Mouse (Mus musculus) forebrain, embryonic 10.5 days (tissue): ENCODE data around the gene Slc4a11. TPM values are rescaled to one million over a fixed set of nuclear protein-coding genes. Genes with fewer than 3 reads are reported as not detected.

ENCODE experiments used
- DNase-seq: peaks from one replicate; pipeline ENCODE4 v3.0.0-alpha.2; 2017; ENCODE audit warnings: low spot score; ENCODE audit errors: extremely low spot score
- H3K27ac ChIP-seq: fragments of 300-500 bp; sonication (generic); 2 replicates; pipeline ENCODE4 v1.5.1; 2016; ENCODE audit warnings: mild to moderate bottlenecking
- H3K27me3 ChIP-seq: fragments of 300-500 bp; sonication (generic); 2 replicates; pipeline ENCODE4 v1.6.1; 2016; ENCODE audit warnings: mild to moderate bottlenecking; ENCODE audit not compliant: poor library complexity, severe bottlenecking
- H3K36me3 ChIP-seq: fragments of 300-500 bp; sonication (generic); replicated peaks from 2 replicates; pipeline ENCODE4 v1.6.1; 2016; ENCODE audit warnings: mild to moderate bottlenecking, moderate library complexity
- H3K4me1 ChIP-seq: fragments of 300-500 bp; sonication (generic); 2 replicates; pipeline ENCODE4 v1.6.1; 2016
- H3K4me3 ChIP-seq: fragments of 300-500 bp; sonication (generic); 2 replicates; pipeline ENCODE4 v1.5.1; 2016; ENCODE audit warnings: mild to moderate bottlenecking, moderate library complexity
- H3K9me3 ChIP-seq: fragments of 300-500 bp; sonication (generic); 2 replicates; pipeline ENCODE4 v1.6.1; 2016; ENCODE audit warnings: mild to moderate bottlenecking, moderate library complexity
- WGBS: fragments of 180-500 bp; shearing (Covaris S2); methylation state at CpG from one replicate; pipeline ENCODE4 v1.1.7; 2016; 5-methylcytosine and 5-hydroxymethylcytosine counted together
- polyA plus RNA-seq: library from polyadenylated mRNA; unstranded; fragments of >200 nt; fragmentation: Nextera tagmentation; extraction: Ambion mirVana; gene quantifications from 2 replicates; pipeline ENCODE4 v1.2.1, GENCODE M21; 2016

Gene Slc4a11
- polyA plus RNA-seq, result 0.64 and 0.71 TPM in 2 replicates

- Histone ChIP-seq H3K9me3 (no peaks in the 10 kb centered on the region), H3K27me3 (peaks cover 72% of the 10 kb centered on the region), H3K36me3 (no peaks in the 10 kb centered on the region), H3K4me1 (peaks cover 23% of the 10 kb centered on the region), H3K27ac (peak within 1 kb of the TSS; percentile 60), H3K4me3 (peak within 1 kb of the TSS; percentile 77)
- DNase-seq, result peak; percentile 63
- under 1% methylated on average over 65 of the region's 65 CpGs for WGBS
Measured at GRCm38 (mm10) chr2:130697153-130697810, at the start of gene Slc4a11. Gene Slc4a11 (minus strand): TSS chr2:130697519.

GRCm38 (mm10) chr2:130743576-130743975 lies 46.3 kb upstream of the Slc4a11 start:
- no peaks in the 10 kb centered on the region for H3K27me3 ChIP-seq
- DNase-seq, result no peak
- peaks cover 10% of the 10 kb centered on the region for H3K4me1 ChIP-seq
- peaks cover 5% of the 10 kb centered on the region; the same call in 1 of the 2 replicates for H3K9me3 ChIP-seq
- no peak overlapping the region for H3K27ac ChIP-seq
- peaks cover 79% of the 10 kb centered on the region for H3K36me3 ChIP-seq
- no peak overlapping the region for H3K4me3 ChIP-seq
- WGBS, result 88% methylated on average over 1 of the region's 1 CpGs

DNA sequence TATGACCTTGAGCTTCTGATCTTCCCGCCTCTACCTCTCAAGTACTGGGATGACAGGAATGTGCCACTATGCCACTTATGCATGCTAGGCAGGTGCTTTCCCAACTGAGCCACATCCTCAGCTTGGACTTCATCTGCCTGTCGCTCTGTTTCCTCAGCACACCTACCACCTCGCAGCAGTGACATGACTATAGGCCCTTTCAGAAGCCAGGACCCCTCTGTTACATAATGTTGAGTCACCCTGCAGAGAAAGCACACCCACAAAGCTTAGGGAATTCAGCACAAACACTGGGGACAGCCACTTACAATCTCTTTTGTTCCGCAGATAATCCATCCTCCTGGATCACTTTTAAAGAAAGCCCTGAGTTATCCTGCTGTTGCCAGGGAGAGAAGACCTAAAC lies 42.8 kb upstream of the Slc4a11 start:
- Histone ChIP-seq H3K4me3 (no peak overlapping the region), H3K36me3 (peaks cover 71% of the 10 kb centered on the region), H3K4me1 (peaks cover 10% of the 10 kb centered on the region), H3K27me3 (no peaks in the 10 kb centered on the region), H3K27ac (no peak overlapping the region), H3K9me3 (peaks cover 3% of the 10 kb centered on the region; the same call in 1 of the 2 replicates)
- no peak for DNase-seq
- 33% methylated on average over 4 of the region's 4 CpGs for WGBS

DNA sequence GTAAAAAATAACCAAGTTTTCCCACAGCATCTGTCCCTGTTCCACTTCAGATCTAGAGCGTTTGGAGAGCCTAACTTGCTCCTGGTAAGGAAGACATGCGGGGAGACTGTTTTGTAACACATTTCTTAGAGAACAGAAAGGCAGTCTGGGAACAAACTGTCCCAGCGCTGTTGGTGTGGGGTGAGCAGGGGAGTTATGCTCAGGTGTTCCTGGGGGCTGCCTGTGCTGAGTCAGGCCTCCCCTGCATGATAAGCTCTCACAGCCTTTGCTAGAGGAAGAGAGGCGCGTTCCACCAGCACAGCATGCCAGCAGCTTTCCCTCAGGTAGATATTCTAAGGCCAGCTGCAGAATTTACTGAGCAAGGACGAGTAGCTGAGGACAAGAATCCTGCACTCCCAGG lies 40.7 kb upstream of the Slc4a11 start:
- Histone ChIP-seq H3K27me3 (no peaks in the 10 kb centered on the region), H3K4me1 (peaks cover 10% of the 10 kb centered on the region), H3K36me3 (peaks cover 63% of the 10 kb centered on the region), H3K27ac (no peak overlapping the region), H3K4me3 (no peak overlapping the region), H3K9me3 (no peaks in the 10 kb centered on the region)
- no peak for DNase-seq
- WGBS, result 78% methylated on average over 6 of the region's 6 CpGs

DNA sequence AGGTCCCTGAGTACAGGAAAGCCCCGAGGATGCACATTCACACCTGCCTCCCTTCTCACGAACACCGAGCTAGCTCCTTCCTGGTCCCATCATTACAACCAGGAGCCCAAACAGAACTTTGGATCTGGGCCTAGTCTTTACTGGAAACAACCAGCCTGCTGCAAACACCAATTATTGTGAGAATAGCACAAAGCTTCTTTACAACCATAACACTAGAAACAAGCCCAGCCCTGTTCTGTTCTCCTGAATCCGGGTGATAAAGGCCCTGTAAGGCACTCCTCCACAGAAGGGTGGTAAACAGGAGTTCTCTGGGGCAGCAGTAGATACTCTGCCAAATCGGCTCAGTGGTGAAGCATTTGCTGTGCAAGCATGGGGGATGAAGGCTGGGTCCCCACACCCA lies 38.0 kb upstream of the Slc4a11 start:
- DNase-seq, result no peak
- 88% methylated on average over 5 of the region's 5 CpGs for WGBS
- no peaks in the 10 kb centered on the region for H3K9me3 ChIP-seq
- peaks cover 68% of the 10 kb centered on the region for H3K36me3 ChIP-seq
- H3K27me3 ChIP-seq, result no peaks in the 10 kb centered on the region
- H3K27ac ChIP-seq, result no peak overlapping the region
- no peak overlapping the region for H3K4me3 ChIP-seq
- peaks cover 5% of the 10 kb centered on the region for H3K4me1 ChIP-seq

DNA sequence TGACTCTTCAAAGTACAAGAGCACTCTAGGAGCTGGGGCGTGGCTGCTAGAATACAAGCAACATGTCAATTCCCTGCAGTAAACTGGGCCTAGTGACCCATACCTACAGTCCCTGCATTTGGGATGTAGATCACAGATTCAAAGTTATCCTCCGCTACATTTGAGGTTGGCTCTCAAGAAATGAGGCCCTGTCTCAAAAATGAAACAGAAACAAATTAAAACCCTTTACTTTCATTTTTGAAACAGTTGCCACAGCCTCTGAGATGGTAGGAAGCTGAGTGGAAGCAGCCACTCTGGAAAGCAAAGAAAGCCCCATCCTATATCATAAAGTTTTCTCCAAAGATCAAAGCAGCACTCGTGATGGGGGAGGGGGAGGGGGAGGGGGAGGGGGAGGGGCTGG lies 36.1 kb upstream of the Slc4a11 start:
- whole genome bisulfite sequencing, result 94% methylated on average over 2 of the region's 3 CpGs
- Histone ChIP-seq H3K27ac (no peak overlapping the region), H3K4me3 (no peak overlapping the region), H3K9me3 (no peaks in the 10 kb centered on the region), H3K4me1 (no peaks in the 10 kb centered on the region), H3K27me3 (no peaks in the 10 kb centered on the region), H3K36me3 (peaks cover 76% of the 10 kb centered on the region)
- DNase-seq, result no peak

- no peak for DNase-seq
- H3K27me3 ChIP-seq, result no peaks in the 10 kb centered on the region
- no peaks in the 10 kb centered on the region for H3K9me3 ChIP-seq
- no peaks in the 10 kb centered on the region for H3K4me1 ChIP-seq
- H3K4me3 ChIP-seq, result no peak overlapping the region
- 69% methylated on average over 5 of the region's 5 CpGs for WGBS
- peaks cover 79% of the 10 kb centered on the region for H3K36me3 ChIP-seq
- H3K27ac ChIP-seq, result no peak overlapping the region
Measured at GRCm38 (mm10) chr2:130731855-130732254, 34.5 kb upstream of the Slc4a11 start.

DNA sequence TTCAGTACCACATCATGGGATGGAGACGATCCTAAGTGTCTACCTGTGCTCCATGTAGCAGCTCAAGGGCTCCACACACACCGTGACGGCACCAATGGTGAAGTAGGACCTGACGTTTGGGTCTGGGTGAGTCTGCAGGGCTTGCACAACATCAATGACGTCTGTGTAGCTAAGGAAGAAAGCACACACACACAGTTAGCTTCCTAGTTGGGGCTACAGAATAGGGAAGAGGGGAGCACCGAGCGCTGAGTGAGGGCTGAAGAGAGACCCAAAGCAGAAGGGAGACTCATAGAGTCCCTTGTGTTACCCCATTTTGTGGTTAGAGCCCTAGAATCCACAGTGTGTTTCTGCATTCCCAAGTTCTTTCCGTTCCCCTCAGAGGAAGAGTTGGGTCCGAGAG lies 33.4 kb upstream of the Slc4a11 start:
- no peak for DNase-seq
- Histone ChIP-seq H3K9me3 (no peaks in the 10 kb centered on the region), H3K27ac (no peak overlapping the region), H3K36me3 (peaks cover 82% of the 10 kb centered on the region), H3K27me3 (no peaks in the 10 kb centered on the region), H3K4me1 (no peaks in the 10 kb centered on the region), H3K4me3 (no peak overlapping the region)
- 93% methylated on average over 9 of the region's 9 CpGs for WGBS

DNA sequence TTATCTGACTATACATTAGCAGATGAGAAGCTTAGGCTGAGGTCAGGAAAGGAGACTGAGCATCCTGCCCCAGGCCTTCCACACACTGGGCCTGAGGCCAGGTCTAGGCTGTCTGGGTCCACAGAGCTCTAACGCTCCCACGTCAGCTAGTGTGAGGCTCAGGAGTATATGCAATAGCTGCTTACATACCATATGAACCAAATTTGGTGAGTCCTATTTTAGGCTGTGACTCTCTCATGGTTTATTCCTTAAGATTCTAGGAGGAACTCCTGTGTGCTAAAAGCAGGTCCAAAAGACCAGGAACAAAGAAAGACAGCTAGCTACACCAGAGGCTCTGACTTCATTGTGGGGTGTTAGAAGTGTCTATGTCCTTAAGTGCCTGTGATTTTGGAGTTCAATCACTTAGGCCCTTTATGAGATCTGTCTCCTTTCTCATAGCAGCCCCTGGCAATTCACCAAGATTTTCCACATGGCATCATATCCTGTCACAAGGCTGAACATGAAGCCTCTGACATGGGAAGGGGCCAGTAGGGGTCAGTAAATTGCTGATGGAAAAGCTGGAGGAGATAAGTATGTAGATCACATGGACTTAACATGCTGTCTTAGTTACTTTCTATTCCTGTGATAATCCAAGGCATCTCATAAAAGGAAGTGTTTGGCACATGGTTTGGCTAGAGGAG lies 31.7 kb upstream of the Slc4a11 start:
- 99% methylated on average over 2 of the region's 2 CpGs for WGBS
- no peak for DNase-seq

GRCm38 (mm10) chr2:130727752-130728151 lies 30.4 kb upstream of the Slc4a11 start:
- Histone ChIP-seq H3K9me3 (no peaks in the 10 kb centered on the region), H3K27me3 (no peaks in the 10 kb centered on the region), H3K4me3 (no peak overlapping the region), H3K27ac (no peak overlapping the region), H3K4me1 (no peaks in the 10 kb centered on the region), H3K36me3 (peaks cover 72% of the 10 kb centered on the region)
- 95% methylated on average over 1 of the region's 1 CpGs for WGBS
- DNase-seq, result no peak

More for the DNA sequence above, 31.7 kb upstream of the Slc4a11 start:
- Histone ChIP-seq H3K36me3 (peaks cover 79% of the 10 kb centered on the region), H3K27ac (no peak overlapping the region), H3K9me3 (no peaks in the 10 kb centered on the region), H3K27me3 (no peaks in the 10 kb centered on the region), H3K4me1 (no peaks in the 10 kb centered on the region), H3K4me3 (no peak overlapping the region)

DNA sequence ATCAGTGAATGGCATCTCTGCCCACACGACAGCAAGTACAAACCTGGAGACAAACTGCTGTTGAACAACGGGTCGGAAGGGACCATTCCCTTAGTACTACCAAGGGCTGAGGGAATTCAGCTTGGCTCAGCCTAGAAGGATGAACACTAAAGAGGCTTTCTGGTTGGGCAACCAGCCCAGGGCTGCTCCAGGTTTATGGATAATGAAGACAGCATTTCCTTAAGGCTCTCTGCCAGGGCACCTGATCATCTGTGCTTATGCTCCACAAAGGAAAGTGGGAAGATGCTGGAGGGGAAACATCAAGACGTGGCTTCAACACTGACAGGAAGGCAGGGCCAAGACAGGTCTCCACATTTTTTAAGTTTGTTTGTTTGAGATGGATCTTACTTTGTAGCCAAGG lies 27.1 kb upstream of the Slc4a11 start:
- H3K36me3 ChIP-seq, result peaks cover 48% of the 10 kb centered on the region
- 86% methylated on average over 4 of the region's 4 CpGs for WGBS

DNA sequence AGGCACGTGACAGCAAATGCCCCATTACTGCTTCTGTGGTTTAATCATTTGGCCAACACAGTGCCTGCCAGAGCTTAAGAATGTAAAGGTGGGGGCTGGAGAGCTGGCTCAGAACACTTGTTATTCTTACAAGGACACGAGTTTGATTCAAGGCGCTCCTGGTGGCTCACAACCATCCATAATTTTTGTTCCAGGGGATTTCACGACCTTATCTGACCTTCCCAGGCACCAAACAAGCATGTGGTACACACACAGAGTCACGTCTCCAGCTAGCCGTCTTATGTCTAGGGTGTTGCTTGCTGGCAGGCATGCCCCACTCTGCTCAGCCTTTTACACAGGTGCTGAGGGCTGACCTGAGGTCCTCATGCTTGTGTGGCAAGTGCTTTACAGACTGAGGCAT lies 20.6 kb upstream of the Slc4a11 start:
- no peak overlapping the region for H3K27ac ChIP-seq
- 79% methylated on average over 6 of the region's 6 CpGs for WGBS
- no peaks in the 10 kb centered on the region for H3K4me1 ChIP-seq
- peaks cover 37% of the 10 kb centered on the region for H3K36me3 ChIP-seq
- H3K27me3 ChIP-seq, result no peaks in the 10 kb centered on the region
- H3K4me3 ChIP-seq, result no peak overlapping the region
- no peaks in the 10 kb centered on the region for H3K9me3 ChIP-seq
- no peak for DNase-seq

More for the DNA sequence above, 27.1 kb upstream of the Slc4a11 start:
- H3K27me3 ChIP-seq, result no peaks in the 10 kb centered on the region
- H3K4me3 ChIP-seq, result no peak overlapping the region
- DNase-seq, result no peak
- no peak overlapping the region for H3K27ac ChIP-seq
- H3K9me3 ChIP-seq, result no peaks in the 10 kb centered on the region
- no peaks in the 10 kb centered on the region for H3K4me1 ChIP-seq

DNA sequence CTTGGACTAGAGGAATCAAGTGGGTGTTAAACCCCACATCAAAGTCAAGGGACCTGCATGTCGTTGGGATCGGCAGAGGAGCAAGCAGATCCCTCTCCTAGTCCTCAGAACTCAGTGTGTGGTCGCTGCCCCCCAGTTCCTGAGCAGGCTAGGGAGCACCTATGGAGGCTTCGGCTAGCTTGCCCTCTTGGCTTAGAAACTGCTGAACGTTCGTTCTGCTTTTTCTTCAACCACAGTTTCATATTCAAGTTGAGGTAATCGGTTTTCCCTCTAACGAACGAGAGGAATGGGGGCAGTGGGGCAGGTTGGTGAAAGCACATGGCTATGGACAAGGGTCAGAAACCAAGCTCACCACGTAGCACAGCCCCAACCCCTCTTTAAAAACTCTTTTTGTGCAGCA lies 9.7 kb upstream of the Slc4a11 start:
- Histone ChIP-seq H3K4me3 (no peak overlapping the region), H3K4me1 (peaks cover 10% of the 10 kb centered on the region; the same call in 1 of the 2 replicates), H3K36me3 (peaks cover 24% of the 10 kb centered on the region), H3K27me3 (no peaks in the 10 kb centered on the region), H3K27ac (no peak overlapping the region), H3K9me3 (no peaks in the 10 kb centered on the region)
- WGBS, result 69% methylated on average over 10 of the region's 10 CpGs
- DNase-seq, result no peak
